Mouse (Mus musculus): ENCODE measurements around the gene Cckar. TPM values are rescaled to one million over a fixed set of nuclear protein-coding genes. Genes with fewer than 3 reads are reported as not detected.

The Cckar gene
- total and polyA plus RNA-seq, 3 experiments: not detected

GRCm38 (mm10) chr5:53688326-53688725, 19.2 kb downstream of the Cckar start:
- Histone ChIP-seq H3K27me3 (replicated peaks) (no peaks in the 10 kb centered on the region), H3K4me1 (ENCODE audit: control insufficient read depth in 1 of 2, insufficient read depth in 2 of 2) (peaks cover 4% of the 10 kb centered on the region in 2 experiments; a peak in 2 of 4 replicates), H3K4me3 (replicated peaks in 1 of 3; ENCODE audit: low read depth in 2 of 3, low read length in 2 of 3, poor library complexity in 1 of 3) (no peak overlapping the region), H3K36me3 (replicated peaks in 1 of 2; ENCODE audit: control insufficient read depth in 1 of 2, insufficient read depth in 1 of 2, low read length in 1 of 2) (no peaks in the 10 kb centered on the region), H3K79me2 (replicated peaks; ENCODE audit: control insufficient read depth, extremely low read depth, insufficient read depth, poor library complexity, severe bottlenecking) (no peaks in the 10 kb centered on the region), H3K9me3 (replicated peaks; ENCODE audit: low read length) (peaks cover 3% of the 10 kb centered on the region), H3K9ac (ENCODE audit: insufficient read depth, low read depth) (no peak overlapping the region), H3K27ac (ENCODE audit: insufficient read depth, low read depth) (no peak overlapping the region), H3K4me2 (ENCODE audit: insufficient read depth, low read depth, poor library complexity, severe bottlenecking) (no peak overlapping the region)
- TF ChIP-seq POLR2A (IDR thresholded peaks at IDR 0.05; ENCODE audit: low read depth, low read length) (no peak), USF1 (IDR thresholded peaks at IDR 0.05; ENCODE audit: low read depth, low read length) (0 out of 2 replicates have a peak, but pooled peaks have one; percentile 6)
- DNase-seq (ENCODE audit: extremely low read depth): no peak
- dilution Hi-C loops (cut with MboI; ENCODE audit: extremely low pct_ligation_motif_present, extremely low pct_unique_long_range_greater_than_20kb, low sequenced_read_pairs): no loop called here
- in situ Hi-C loops (cut with MboI; ENCODE audit: low pct_ligation_motif_present, low pct_unique_long_range_greater_than_20kb, low sequenced_read_pairs): loop anchor here (25.0 kb wide), 1 partner anchor 424 kb away; no protein-coding TSS in a partner anchor

GRCm38 (mm10) chr5:53686379-53686778, 21.1 kb downstream of the Cckar start:
- TF ChIP-seq MEF2A (IDR thresholded peaks at IDR 0.05; ENCODE audit: borderline replicate concordance, low read depth, low read length) (no peak), CHD2 (IDR thresholded peaks at IDR 0.05; ENCODE audit: low read length) (no peak), PAX5 (IDR thresholded peaks at IDR 0.05; ENCODE audit: low read length) (no peak), ZC3H11A (IDR thresholded peaks at IDR 0.05; ENCODE audit: low read depth, low read length) (no peak), MAX (IDR thresholded peaks at IDR 0.05; ENCODE audit: low read length) (no peak), MYC (IDR thresholded peaks at IDR 0.05; ENCODE audit: low read depth, low read length) (no peak), ETS1 (conservative IDR thresholded peaks at IDR 0.05; ENCODE audit: low read depth, low read length) (no peak), E2F4 (IDR thresholded peaks at IDR 0.05; ENCODE audit: insufficient replicate concordance, low read depth, low read length) (no peak), GABPA (IDR thresholded peaks at IDR 0.05; ENCODE audit: insufficient replicate concordance, low read depth, low read length) (no peak), EP300 (IDR thresholded peaks at IDR 0.05; ENCODE audit: low read length) (no peak), UBTF (IDR thresholded peaks at IDR 0.05; ENCODE audit: low read depth, low read length) (no peak), MAZ (IDR thresholded peaks at IDR 0.05; ENCODE audit: low read depth, low read length) (no peak), USF2 (conservative IDR thresholded peaks at IDR 0.05; ENCODE audit: low read depth, low read length) (no peak), MXI1 (IDR thresholded peaks at IDR 0.05; ENCODE audit: low read depth, low read length) (no peak), ZKSCAN1 (IDR thresholded peaks at IDR 0.05; ENCODE audit: borderline replicate concordance, low read depth, low read length) (no peak), USF1 (IDR thresholded peaks at IDR 0.05; ENCODE audit: low read depth, low read length) (no peak)
- Histone ChIP-seq H3K9me3 (replicated peaks; ENCODE audit: low read length) (no peaks in the 10 kb centered on the region), H3K4me2 (ENCODE audit: insufficient read depth, low read depth, poor library complexity, severe bottlenecking) (no peak overlapping the region), H3K4me3 (replicated peaks in 1 of 3; ENCODE audit: low read depth in 2 of 3, low read length in 2 of 3, poor library complexity in 1 of 3) (no peak overlapping the region), H3K79me2 (replicated peaks; ENCODE audit: control insufficient read depth, extremely low read depth, insufficient read depth, poor library complexity, severe bottlenecking) (no peaks in the 10 kb centered on the region), H3K9ac (ENCODE audit: insufficient read depth, low read depth) (no peak overlapping the region), H3K4me1 (ENCODE audit: control insufficient read depth in 1 of 2, insufficient read depth in 2 of 2) (peaks cover 4% of the 10 kb centered on the region in 2 experiments; a peak in 2 of 4 replicates), H3K27me3 (replicated peaks) (peaks cover 2% of the 10 kb centered on the region), H3K27ac (ENCODE audit: insufficient read depth, low read depth) (no peak overlapping the region), H3K36me3 (replicated peaks in 1 of 2; ENCODE audit: control insufficient read depth in 1 of 2, insufficient read depth in 1 of 2, low read length in 1 of 2) (no peaks in the 10 kb centered on the region)
- no peak for DNase-seq (ENCODE audit: extremely low read depth)
- dilution Hi-C loops (cut with MboI; ENCODE audit: extremely low pct_ligation_motif_present, extremely low pct_unique_long_range_greater_than_20kb, low sequenced_read_pairs): no loop called here
- in situ Hi-C loops (cut with MboI; ENCODE audit: low pct_ligation_motif_present, low pct_unique_long_range_greater_than_20kb, low sequenced_read_pairs): loop anchor here (25.0 kb wide), 1 partner anchor 426 kb away; no protein-coding TSS in a partner anchor
